Mouse (Mus musculus) hindbrain, postnatal 0 days (tissue): ENCODE measurements around the gene Plk5. TPM values are rescaled to one million over a fixed set of nuclear protein-coding genes. Genes with fewer than 3 reads are reported as not detected.

Experiments
- ATAC-seq: fragments of 200-750 bp; cut with Nextera tagmentation; 2 replicates; pipeline ENCODE4 v1.8.0; 2017; ENCODE audit warnings: mild to moderate bottlenecking, moderate TSS enrichment, moderate library complexity
- DNase-seq: peaks from one replicate; pipeline ENCODE4 v3.0.0-alpha.2; 2015; ENCODE audit warnings: low spot score
- H3K27ac ChIP-seq: fragments of 300-500 bp; sonication (generic); 2 replicates; pipeline ENCODE4 v1.5.1; 2014; ENCODE audit warnings: mild to moderate bottlenecking
- H3K27me3 ChIP-seq: fragments of 300-500 bp; sonication (generic); 2 replicates; pipeline ENCODE4 v1.6.1; 2014; ENCODE audit warnings: low read length, mixed read lengths; ENCODE audit not compliant: insufficient read depth
- H3K36me3 ChIP-seq: fragments of 300-500 bp; sonication (generic); 2 replicates; pipeline ENCODE4 v1.6.1; 2014; ENCODE audit warnings: low read length, mixed read lengths; ENCODE audit not compliant: insufficient read depth
- H3K4me1 ChIP-seq: fragments of 300-500 bp; sonication (generic); 2 replicates; pipeline ENCODE4 v1.6.1; 2014; ENCODE audit warnings: antibody characterized with exemption, low read length, mixed read lengths; ENCODE audit not compliant: insufficient read depth
- H3K4me2 ChIP-seq: fragments of 300-500 bp; sonication (generic); 2 replicates; pipeline ENCODE4 v1.6.1; 2014; ENCODE audit warnings: low read depth, mild to moderate bottlenecking, low read length, moderate library complexity, mixed read lengths
- H3K4me3 ChIP-seq: fragments of 300-500 bp; sonication (generic); 2 replicates; pipeline ENCODE4 v1.5.1; 2014; ENCODE audit warnings: low read length
- H3K9ac ChIP-seq: fragments of 300-500 bp; sonication (generic); replicated peaks from 2 replicates; pipeline ENCODE4 v1.6.1; 2014; ENCODE audit warnings: mild to moderate bottlenecking, low read length, moderate library complexity, mixed read lengths
- H3K9me3 ChIP-seq: fragments of 300-500 bp; sonication (generic); 2 replicates; pipeline ENCODE4 v1.6.1; 2016; ENCODE audit warnings: low read length, mixed read lengths
- CTCF ChIP-seq: IDR thresholded peaks from 2 replicates; pipeline ENCODE4 v1.5.1; 2016; ENCODE audit warnings: antibody characterized with exemption, control low read depth, low read depth
- WGBS: fragments of 180-500 bp; shearing (Covaris S2); extraction: QIAGEN DNeasy Blood & Tissue Kit; methylation state at CpG from one replicate; pipeline ENCODE4 v1.1.7; 2014; 5-methylcytosine and 5-hydroxymethylcytosine counted together
- polyA plus RNA-seq: library from polyadenylated mRNA; unstranded; fragments of >200 nt; fragmentation: Nextera tagmentation; extraction: Ambion mirVana; gene quantifications from 2 replicates; pipeline ENCODE4 v1.2.1, GENCODE M21; 2015
- total RNA-seq: library from RNA; depleted of rRNA; stranded (reverse); fragments of >200 nt; gene quantifications from 2 replicates; pipeline ENCODE4 v1.2.3, GENCODE M21; 2014

Plk5 gene
- total and polyA plus RNA-seq, 2 experiments from 2014 or later, result 8.9 to 15.7 TPM

DNA sequence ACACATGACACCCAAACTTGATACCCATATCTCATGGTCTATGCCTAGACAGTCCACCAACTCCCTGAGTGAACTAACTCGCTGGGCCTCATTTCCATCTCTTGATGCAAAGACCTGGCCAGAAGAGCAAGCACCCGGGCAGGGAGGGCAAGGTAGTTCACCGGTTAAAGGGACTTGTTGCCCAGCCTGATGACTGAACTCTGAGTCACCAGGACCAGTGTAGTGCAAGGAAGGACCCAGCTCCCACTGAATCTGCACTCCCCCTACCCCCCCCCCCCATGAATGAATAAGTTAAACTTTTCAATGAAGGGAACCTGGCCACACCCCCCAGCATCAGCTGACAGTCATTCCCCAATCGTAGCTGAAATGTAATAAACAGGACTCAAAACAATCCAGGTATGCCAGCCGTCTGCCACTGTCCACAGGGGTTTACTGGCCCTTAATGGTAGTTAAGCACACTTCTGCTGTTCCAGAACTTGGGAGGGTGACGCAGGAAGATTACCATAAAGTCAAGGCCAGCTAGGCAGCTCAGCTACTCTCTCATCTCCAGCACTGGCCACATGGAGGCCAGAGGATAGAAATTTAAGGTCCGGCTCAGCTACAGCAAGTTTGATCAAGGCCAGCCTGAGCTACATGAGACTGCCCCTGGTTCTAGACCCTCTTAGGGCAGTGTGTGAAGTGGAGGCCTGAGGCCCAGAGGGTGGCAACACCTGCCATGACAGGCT, 26.5 kb downstream of the Plk5 start:
- peak overlapping the region; percentile 95; the same call in 1 of the 2 replicates for H3K4me3 ChIP-seq
- H3K9ac ChIP-seq, result 0 out of 2 replicates have a peak overlapping the region, but pooled peaks have one; percentile 9
- no peaks in the 10 kb centered on the region for H3K9me3 ChIP-seq
- no peaks in the 10 kb centered on the region for H3K27me3 ChIP-seq
- ATAC-seq (no peak), DNase-seq (no peak)
- no peak for TF ChIP-seq CTCF
- H3K27ac ChIP-seq, result no peak overlapping the region
- peaks cover 20% of the 10 kb centered on the region for H3K4me1 ChIP-seq
- peak overlapping the region; percentile 99 for H3K4me2 ChIP-seq
- WGBS, result 81% methylated on average over 7 of the region's 7 CpGs
- H3K36me3 ChIP-seq, result peaks cover 35% of the 10 kb centered on the region

DNA sequence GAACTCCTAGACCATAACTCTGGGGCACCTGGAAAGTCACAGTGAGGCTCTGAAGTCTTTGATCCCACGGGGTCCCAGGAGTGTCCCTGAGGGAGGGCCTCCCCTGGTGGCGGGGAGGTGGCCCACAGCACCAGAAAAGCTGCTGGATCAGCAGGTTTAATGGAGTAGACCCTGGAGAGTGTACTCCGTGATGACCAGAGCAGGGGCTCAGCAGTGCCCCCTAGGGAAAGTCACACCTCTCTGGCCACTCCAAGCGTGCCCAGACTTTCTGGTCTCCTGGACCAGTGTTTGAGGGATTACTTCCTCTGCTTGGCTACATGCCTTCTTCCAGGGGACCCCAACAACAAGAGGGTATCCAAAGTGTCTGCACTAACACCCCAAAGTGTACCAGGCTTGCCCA, 27.2 kb downstream of the Plk5 start:
- peak overlapping the region; percentile 95 for H3K4me3 ChIP-seq
- peak overlapping the region; percentile 99 for H3K4me2 ChIP-seq
- H3K27ac ChIP-seq, result no peak overlapping the region
- 45% methylated on average over 4 of the region's 4 CpGs for WGBS
- H3K4me1 ChIP-seq, result peaks cover 26% of the 10 kb centered on the region
- no peak for DNase-seq
- peak; percentile 50 for TF ChIP-seq CTCF
- 0 out of 2 replicates have a peak overlapping the region, but pooled peaks have one; percentile 98 for H3K9ac ChIP-seq
- H3K9me3 ChIP-seq, result no peaks in the 10 kb centered on the region
- H3K36me3 ChIP-seq, result peaks cover 35% of the 10 kb centered on the region
- no peak for ATAC-seq
- H3K27me3 ChIP-seq, result no peaks in the 10 kb centered on the region

DNA sequence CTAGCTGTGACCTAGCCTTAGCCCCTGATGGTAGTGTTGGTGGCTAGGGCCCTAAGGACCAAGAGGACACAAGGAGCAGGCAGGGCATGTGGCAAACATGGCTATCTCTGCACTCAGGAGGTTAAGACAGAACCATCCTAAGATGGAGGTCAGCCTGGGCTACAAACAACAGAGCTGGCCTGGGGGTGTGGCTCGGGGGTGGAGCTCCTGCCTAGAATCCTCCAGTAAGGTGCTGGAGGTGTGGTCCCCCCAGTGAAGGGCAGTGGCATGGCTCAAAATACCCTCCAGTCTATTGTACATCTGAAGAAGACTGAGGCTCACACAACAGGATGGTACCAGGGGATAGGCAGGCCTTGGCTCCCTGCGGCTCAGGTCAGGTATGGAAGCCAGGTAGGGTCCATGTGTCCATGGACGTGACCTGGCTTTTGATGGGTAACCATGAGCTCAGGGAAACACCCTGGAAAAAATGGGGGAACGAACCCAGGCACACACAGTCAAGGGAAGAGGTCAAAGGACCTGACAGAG, 27.9 kb downstream of the Plk5 start:
- peaks cover 26% of the 10 kb centered on the region for H3K4me1 ChIP-seq
- H3K36me3 ChIP-seq, result peaks cover 35% of the 10 kb centered on the region
- peak overlapping the region; percentile 98; the same call in 1 of the 2 replicates for H3K9ac ChIP-seq
- H3K4me2 ChIP-seq, result peak overlapping the region; percentile 99
- peak overlapping the region; percentile 95 for H3K4me3 ChIP-seq
- WGBS, result 75% methylated on average over 4 of the region's 4 CpGs
- no peak for DNase-seq
- 0 out of 2 replicates have a peak overlapping the region, but pooled peaks have one; percentile 98 for H3K27ac ChIP-seq
- H3K9me3 ChIP-seq, result no peaks in the 10 kb centered on the region
- H3K27me3 ChIP-seq, result no peaks in the 10 kb centered on the region
- TF ChIP-seq CTCF, result no peak
- no peak for ATAC-seq

DNA sequence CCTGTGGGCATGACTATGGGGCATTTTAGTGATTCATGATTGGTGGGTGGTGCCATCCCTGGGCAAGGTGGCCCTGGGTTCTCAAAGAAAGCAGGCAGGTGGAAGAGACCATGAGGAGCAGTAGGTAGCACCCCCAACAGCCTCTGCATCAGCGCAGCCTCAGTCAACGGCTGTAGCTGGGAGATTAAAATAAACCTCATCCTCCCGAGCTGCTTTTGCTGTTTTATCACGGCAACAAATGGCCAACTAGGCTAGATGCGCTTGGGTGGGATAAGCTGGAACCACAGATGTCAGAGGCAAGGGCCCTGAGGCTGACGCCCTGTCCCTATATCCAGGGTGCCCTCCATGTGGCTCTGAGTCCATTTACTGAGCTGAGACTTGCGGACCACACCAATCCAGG, 28.4 kb downstream of the Plk5 start:
- no peak for TF ChIP-seq CTCF
- WGBS, result 38% methylated on average over 7 of the region's 7 CpGs
- H3K27ac ChIP-seq, result peak overlapping the region; percentile 98; the same call in 1 of the 2 replicates

DNA sequence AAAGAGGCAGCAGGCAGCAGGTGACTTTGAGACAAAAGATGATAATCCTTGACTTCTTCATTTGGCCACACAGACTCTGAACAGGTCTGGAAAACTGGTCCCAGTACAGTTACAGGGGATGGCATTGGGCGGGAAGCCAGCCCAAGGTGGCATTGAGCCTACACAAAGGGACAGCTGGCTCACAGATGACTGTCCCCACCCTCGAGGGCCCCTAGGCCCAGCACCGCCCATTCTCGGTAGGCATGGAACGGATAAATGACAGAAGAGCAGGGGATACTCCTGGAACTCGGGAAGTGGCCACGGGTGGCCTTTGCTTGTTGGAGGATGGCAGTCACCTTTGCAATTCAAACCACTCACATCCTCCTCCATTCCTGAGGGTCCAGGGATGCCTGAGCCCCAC, 29.1 kb downstream of the Plk5 start:
- H3K4me3 ChIP-seq, result peak overlapping the region; percentile 95
- WGBS, result 2% methylated on average over 7 of the region's 7 CpGs
- peak overlapping the region; percentile 98 for H3K9ac ChIP-seq
- peaks cover 26% of the 10 kb centered on the region for H3K4me1 ChIP-seq
- H3K27ac ChIP-seq, result peak overlapping the region; percentile 98
- H3K27me3 ChIP-seq, result no peaks in the 10 kb centered on the region
- peak overlapping the region; percentile 99 for H3K4me2 ChIP-seq
- TF ChIP-seq CTCF, result no peak
- H3K9me3 ChIP-seq, result no peaks in the 10 kb centered on the region
- peak; percentile 60 for DNase-seq
- no peak for ATAC-seq
- peaks cover 26% of the 10 kb centered on the region for H3K36me3 ChIP-seq

More for the DNA sequence above, 28.4 kb downstream of the Plk5 start:
- Histone ChIP-seq H3K9me3 (no peaks in the 10 kb centered on the region), H3K9ac (peak overlapping the region; percentile 98), H3K36me3 (peaks cover 32% of the 10 kb centered on the region), H3K4me3 (peak overlapping the region; percentile 95), H3K27me3 (no peaks in the 10 kb centered on the region), H3K4me1 (peaks cover 26% of the 10 kb centered on the region), H3K4me2 (peak overlapping the region; percentile 99)
- DNase-seq, result no peak
- ATAC-seq, result no peak

DNA sequence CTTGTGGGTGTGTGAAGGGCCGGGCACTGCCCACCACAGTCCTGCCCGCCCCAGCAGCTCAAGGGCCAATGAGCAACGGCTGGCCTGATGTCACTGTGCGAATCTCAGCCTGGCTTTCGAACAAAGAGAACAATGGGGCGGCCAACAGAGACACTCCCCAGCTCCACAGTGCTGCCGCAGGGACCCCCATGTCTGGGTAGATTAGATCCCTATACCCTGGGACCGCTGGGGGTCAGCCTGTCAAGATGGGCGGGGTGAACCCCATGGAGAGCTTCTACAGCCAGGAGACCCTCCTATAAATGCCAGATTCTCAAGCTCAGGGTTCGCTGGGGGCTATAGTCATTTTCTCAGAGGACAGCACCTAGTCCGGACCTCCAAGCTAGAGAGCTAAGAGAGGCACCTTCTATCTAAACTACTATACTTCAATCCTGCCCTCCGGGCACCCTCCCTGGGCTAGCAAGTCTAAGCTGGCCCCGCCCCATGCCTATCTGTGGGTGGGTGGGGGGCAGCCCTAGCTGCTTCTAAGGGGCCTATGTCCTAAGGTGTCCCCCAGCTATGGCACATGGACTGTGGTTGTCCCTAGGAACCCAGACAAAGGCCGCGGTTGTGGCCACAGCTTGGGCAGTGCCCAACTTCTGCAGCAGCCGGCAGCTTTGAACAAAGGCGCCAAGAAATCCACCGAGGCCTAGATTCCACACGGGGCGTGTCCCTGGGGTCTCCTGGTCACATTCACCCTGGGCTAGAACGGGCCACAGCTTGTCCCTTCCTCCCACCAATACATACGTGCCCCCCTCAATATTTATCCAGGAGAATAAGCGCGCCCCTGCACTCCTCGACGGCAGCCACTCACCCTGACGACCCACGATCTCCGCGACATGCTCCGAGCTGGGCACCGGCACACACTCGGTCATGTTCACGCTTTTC, 29.8 kb downstream of the Plk5 start:
- ATAC-seq, result peak; percentile 74
- no peak for TF ChIP-seq CTCF
- Histone ChIP-seq H3K27me3 (no peaks in the 10 kb centered on the region), H3K4me3 (peak overlapping the region; percentile 95), H3K9ac (peak overlapping the region; percentile 98), H3K4me2 (peak overlapping the region; percentile 99), H3K9me3 (no peaks in the 10 kb centered on the region), H3K36me3 (peaks cover 20% of the 10 kb centered on the region), H3K27ac (peak overlapping the region; percentile 98), H3K4me1 (peaks cover 26% of the 10 kb centered on the region)
- WGBS, result under 1% methylated on average over 34 of the region's 34 CpGs
- peak; percentile 90 for DNase-seq
